Mouse (Mus musculus): Measurements from ENCODE around the gene Ttll6.
"Not testable (repeated sequence)": the region's sequence is repeated elsewhere in the genome, so short reads cannot be mapped to it uniquely, and the experiment has no call there.

Ttll6 gene

DNA sequence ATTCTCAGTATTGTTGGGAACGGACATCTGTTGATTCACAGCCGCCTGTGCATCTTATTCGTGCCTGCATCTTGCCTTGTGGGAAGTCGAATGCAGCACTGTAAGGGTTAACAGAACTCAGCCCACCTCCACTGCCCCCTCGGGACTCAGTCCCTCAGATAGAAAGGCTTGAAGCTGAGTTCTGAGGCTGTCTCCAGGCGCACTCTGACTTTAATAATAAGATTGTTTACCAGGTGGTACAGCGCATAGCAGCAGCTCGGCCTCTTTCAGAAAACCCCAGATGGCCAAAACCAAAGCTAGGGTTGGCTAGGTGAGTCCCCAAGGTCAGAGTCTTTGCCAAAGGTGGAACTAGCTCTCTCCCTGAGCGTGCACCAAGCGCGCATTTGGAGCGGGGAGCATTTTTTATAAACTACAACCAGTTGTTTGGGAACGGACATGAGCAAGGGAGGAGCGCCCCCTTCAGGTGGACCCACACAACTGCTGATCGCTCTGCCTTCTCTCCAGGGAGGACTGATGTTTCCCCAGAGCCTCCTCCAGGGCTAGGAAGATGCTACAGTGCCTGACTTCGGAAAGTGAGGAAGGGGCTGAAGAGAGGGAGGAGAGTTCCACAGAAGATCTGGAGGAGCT is at the start of gene Ttll6:
Gene Ttll6, plus strand, starts transcription at position 548 of the 627 bp plus-strand sequence.
- DNase-seq: peak; percentile 51

DNA sequence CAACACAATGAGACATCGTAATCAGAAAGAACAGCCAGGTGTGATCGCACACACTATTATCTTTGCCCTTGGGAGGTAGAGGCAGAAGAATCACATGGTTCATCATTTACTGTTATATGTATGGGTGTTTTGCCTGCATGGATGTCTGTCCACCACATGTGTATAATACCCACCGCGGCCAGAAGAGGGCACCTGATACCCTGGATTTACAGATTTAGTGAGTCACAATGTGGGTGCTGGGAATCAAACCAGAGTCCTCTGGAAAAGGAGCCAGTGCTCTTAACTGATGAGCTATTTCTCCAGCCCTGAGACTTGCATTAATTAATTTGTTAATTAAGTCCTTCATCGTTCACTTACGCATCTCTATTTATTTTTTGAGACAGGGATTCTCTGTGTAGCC is 45.6 kb upstream of the Ttll6 start:
- DNase-seq: no peak

DNA sequence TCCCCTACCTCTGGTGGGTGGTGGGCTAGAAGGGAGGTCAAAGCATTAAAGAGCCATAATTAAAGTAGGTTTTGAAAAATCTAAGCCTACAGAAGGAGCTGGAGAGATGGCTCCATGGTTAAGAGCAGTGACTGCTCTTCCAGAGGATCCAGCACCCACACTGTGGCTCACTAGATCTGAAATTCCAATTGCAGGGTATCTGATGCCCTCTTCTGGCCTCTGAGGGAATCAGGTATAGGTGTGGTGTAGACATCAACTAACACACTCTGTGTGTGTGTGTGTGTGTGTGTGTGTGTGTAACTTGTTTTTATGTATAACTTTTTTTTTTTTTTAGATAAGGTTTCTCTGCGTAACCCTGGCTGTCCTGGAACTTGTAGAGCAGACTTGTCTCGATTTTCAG is 42.5 kb upstream of the Ttll6 start:
- DNase-seq: no peak

DNA sequence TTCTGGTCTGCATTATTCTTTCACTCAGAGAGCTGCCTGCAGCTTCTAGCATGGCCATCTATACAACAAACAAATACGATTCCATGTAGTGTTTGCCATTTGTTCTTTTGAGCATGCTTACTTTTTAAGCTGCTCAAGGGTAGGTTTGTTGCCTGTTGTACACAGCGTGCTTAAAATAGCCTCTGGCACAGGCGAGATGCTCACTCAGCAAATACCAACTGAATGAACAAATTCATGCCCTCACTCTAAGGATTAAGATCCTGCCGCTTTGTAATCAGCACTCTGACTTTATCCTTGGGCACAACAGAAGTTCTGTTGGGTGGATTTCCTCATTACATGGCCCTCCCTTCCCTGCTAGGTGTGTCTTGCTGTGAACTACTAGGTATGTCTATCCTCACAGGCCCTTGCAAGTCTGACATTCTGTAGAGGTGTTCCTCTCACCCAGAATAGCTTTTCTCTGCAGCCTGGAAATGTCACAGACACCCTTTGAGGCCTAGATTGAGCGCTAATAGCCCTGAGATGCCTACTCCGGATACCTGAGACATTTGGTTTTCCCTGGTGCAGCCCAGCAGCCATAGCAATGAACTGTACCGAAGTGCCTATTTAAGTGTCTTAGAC is 40.8 kb upstream of the Ttll6 start:
- no peak for DNase-seq

DNA sequence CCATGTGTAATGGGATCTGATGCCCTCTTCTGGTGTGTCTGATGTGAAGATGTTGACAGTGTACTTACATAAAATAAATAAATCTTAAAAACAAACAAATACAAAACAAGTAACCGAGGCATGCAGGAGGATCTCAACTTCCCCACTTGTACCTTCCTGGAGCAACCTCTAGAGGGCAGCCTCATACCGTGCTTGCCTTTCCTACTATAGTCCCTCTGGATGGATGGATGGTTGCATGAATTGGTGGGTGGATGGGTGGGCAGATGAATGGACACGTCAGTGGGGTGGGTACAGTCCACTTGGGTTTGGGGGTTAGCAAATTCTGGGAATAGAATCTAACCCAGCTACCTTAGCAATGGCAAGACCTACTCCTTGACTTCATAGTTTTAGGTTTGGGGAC is 40.2 kb upstream of the Ttll6 start:
- peak; percentile 23 for DNase-seq

DNA sequence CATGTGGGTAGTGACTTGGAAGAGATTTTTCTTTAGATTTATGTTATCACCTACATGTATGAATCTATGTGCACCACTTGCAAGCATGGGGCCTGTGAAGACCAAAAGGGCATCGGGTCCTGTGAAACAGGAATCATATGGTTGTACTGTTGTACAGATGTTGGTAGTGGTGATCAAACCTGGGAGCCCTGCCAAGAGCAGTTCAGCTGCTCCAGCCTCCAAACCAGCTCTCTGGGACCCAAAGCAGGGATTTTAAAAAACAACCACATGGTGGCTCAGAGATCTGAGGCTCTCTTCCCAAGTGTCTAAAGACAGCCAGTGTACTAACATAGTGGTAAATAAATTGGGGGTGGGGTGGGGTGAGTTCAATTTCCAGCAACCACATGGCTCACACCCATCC is 25.2 kb upstream of the Ttll6 start:
- DNase-seq: no peak

DNA sequence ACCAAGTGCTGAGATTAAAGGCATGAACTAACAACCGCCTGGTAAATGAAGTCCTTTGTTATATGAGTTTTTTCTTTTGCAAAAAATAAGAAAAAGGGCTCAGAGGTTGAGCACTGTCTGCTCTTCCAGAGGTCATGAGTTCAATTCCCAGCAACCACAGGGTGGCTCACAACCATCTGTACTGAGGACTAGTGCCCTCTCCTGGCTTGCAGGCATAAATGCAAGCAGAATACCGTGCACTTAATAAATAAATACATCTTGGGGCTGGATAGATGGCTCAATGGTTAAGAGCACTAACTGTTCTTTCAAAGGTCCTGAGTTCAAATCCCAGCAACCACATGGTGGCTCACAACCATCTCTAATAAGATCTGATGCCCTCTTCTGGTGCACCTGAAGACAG is 22.6 kb upstream of the Ttll6 start:
- DNase-seq: not testable (repeated sequence)

DNA sequence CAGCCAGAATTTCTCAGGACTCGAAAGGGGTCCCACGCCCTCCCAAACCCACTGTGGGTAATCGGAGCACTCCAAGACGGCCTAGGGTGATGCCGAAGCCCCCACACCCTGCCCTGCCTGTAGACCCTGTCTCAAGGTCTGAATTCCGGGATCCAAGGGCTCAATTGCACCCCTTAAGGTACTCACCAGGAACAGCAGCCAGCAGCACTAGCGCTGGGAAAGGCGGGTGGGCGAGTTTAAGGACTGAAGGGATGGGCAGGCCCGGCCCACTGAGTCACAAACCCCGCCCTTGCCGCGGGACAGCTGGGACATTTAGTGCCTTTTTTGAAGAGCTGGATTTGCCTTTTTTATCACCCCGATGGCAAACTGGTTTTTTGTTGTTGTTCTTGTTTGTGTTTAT is 21.8 kb upstream of the Ttll6 start, which contains the start of gene Calcoco2:
Gene Calcoco2, minus strand, starts transcription at position 214 of the 400 bp plus-strand sequence.
- no peak for DNase-seq

DNA sequence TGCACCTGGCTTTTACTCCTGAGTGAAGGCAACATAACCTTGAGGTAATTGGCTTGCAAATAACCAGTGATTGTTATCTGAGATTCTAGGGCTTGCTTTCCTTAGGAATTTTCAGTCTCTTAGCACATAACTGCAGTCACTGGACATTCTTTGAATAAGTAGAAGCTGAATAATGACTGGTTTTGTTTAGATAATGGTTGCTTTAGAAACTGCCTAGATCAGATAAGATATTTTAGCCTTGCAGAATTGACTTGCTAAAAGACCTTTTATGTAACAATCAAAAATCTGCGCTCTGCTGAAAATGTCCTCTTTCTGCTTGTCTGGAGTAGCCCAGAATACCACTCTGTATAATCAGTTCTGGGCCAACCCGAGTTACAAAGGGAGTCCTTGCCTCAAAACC is 19.5 kb upstream of the Ttll6 start:
- DNase-seq: no peak

DNA sequence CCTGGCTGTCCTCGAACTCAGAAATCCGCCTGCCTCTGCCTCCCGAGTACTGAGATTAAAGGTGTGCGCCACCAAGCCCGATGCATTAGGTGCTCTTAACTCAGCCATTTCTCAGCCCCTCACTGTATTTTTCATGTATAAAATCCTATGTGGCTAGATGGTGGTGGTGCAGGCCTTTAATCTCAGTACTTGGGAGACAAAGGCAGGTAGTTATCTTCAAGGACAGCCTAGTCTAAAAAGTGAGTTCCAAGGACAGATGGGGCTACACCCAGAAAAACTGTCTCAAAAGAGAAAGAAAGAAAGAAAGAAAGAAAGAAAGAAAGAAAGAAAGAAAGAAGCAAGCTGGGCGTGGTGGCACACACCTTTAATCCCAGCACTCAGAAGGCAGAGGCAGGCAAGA is 18.2 kb upstream of the Ttll6 start:
- no peak for DNase-seq

DNA sequence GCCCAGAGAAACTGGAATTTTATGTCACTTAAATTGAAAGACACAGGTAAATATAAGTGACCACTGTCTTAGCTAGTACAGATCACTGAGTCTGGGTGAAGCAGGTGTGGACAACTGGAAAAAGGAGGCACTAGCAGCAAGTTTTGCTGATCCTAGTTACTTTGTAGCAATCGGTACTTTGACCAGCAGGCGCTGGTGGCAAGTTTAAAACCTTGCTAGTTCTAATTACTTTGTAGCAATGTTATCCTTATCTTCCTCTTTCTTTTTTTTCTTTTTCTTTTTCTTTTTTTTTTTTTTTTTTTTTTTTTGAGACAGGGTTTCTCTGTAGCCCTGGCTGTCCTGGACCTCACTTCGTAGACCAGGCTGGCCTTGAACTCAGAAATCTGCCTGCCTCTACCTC is 17.5 kb upstream of the Ttll6 start:
- DNase-seq: no peak

DNA sequence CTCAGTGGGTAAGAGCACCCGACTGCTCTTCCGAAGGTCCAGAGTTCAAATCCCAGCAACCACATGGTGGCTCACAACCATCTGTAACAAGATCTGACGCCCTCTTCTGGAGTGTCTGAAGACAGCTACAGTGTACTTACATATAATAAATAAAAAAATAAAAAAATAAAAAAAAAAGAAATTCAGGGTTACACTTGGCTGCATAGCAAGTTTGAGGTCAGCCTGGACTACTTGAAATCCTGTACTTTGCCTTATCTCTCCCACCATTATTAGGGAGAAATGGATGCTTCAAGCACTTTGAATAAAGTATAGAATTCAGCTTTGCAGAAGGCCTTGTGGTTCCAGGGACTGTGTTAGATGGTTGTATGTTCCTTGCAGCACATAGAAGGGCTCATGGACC is 16.7 kb upstream of the Ttll6 start:
- not testable (repeated sequence) for DNase-seq

DNA sequence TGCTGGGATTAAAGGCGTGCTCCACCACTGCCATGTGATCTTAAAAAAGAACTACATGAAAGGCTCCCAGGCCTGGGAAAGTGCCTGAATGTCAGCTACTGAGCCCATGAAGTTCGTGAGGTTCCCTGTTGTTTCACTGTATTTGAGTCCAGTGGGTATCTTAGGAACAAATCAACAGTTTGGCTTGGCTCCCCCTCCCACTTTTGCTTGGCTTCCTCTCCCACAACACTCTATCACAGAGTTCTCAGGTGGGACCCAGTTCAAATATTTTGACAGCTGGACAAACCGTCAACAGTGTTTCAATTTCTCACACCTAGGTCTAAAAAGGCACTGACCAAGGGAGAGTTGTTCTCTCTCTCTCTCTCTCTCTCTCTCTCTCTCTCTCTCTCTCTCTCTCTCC is 14.2 kb upstream of the Ttll6 start:
- DNase-seq: no peak

DNA sequence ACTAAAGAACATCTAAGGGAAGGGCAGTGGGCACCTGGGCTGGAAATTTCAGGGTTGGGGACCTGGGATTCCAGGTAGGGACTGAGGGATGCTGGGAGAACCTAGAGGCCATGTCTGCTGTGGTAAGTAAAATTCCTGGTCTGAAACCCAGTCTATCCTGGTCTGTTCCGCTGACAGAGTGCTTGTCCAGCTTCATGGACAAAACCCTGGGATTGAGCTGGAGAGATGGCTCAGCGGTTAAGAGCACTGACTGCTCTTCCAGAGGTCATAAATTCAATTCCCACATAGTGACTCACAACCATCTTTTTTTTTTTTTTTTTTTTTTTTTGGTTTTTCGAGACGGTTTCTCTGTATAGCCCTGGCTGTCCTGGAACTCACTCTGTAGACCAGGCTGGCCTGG is 10.8 kb upstream of the Ttll6 start:
- DNase-seq: not testable (repeated sequence)

DNA sequence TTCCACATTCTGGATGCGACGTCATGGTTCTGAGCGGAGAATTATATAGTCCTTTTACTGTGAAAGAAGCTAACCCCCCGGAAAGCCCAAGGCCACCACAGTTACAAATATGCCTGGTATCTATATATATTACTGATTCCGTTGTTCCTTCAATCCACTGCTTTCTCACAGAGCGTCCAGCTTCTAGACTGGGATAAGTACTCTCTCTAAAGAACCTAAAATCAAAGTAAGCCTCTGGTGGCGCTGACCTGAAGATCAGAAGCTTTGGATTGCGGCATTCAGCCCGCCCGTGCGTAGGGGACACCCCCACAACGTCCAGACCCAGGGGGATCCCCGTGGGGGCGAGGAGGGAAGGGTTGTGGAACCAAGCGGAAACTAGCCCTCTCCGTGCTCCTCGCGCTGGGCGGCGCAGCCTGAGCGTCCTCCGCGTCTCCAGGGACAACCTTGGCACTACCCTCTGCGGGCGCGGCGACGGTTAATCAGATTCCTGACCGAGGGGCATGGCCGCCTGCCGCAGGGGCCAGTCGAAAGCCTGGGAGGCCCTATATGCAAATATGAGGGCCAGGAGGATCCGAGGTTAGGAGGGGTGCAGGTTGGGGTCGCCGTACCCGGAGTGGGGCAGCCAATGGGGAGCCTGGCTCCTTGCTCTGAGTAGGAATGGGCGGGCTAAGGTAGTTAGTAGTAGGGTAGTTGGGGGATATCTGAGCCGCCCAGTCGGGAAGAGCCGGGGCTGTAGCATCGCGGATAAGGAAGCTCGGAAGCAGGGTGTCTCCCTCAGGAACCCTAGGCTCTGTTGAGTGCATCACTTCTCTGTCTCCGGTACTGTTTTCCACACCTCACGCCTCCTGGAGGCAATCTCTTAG is 9.3 kb upstream of the Ttll6 start:
- no peak for DNase-seq

DNA sequence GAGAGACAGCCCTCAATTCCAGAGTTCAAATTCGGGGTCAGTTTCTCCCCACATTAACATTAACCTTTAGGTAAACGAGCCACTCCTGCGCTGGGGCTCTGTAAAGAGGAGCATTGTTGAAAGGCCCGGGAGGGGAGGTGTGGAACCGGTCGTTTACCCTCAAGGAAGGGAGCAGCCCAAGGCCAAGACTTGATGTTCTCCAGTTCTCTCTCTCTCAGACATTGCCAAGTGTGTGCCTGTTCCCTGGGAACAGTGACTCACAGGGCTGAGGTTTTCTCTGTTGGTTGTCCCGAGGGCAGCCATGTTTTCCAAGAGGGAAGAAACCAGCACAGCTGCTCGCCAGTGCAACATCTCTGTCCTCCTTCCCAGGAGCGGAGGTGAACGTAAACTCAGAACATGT is 3.0 kb upstream of the Ttll6 start:
- DNase-seq: no peak

DNA sequence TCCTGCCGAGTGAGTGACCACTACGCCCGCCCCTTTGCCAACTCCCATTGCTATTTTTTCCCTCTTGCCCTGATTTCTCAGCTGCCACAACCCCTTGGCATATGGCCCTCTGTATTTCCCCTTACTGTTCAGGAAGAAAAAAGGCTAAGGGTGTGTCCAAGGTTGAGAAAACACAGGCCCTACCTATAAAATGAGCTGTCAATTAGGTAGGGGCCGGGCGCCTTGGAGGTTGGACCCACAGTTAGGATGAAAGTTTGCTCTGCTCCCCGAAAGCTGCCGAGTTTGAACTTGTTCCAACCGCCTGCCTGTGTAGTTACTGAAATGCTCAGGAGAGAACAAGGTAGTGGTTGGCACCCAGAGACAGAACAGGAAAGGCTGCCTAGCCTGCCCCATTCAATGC is 2.3 kb downstream of the Ttll6 start:
- no peak for DNase-seq

DNA sequence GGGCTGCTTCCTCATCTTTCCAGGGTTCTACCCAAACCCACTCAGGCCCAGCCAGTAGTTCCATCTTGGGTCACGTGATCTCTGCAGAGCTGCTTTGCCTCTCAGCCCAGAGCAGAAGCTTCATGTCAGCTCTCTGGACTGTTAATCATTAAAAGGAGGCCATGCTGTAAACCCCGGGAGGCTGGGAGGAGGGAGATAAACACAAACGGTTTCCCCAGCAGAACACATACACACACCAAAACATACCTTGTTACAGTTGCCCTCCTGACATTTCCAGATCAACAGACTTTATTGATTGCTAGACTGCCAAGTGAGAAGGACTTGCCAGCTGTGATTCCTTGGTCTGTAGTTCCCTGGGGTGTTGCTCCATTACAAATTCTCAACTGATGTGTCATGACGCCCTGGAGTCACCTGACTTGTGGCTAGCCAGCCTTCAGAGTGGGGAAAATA is 7.2 kb downstream of the Ttll6 start:
- DNase-seq: peak; percentile 78

DNA sequence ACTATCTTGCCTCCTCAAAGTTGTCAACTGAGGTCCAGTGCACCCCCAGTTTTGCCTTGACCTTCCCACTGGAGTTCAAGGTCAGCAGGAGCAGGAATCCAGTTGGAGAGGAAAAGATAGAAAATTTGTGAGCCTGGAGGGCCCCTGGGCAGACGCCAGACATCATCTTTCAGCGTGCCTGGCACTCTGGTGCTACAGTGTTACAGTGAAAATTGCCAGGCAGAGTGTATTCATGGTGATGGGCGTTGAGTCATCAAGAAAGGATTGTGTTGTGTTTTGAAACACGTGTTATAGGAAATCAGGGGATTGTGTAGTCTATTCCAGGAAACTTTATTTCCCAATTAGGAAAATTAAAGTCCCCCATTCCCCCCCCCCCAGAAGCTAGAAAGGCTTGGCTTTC is 10.2 kb downstream of the Ttll6 start:
- no peak for DNase-seq

DNA sequence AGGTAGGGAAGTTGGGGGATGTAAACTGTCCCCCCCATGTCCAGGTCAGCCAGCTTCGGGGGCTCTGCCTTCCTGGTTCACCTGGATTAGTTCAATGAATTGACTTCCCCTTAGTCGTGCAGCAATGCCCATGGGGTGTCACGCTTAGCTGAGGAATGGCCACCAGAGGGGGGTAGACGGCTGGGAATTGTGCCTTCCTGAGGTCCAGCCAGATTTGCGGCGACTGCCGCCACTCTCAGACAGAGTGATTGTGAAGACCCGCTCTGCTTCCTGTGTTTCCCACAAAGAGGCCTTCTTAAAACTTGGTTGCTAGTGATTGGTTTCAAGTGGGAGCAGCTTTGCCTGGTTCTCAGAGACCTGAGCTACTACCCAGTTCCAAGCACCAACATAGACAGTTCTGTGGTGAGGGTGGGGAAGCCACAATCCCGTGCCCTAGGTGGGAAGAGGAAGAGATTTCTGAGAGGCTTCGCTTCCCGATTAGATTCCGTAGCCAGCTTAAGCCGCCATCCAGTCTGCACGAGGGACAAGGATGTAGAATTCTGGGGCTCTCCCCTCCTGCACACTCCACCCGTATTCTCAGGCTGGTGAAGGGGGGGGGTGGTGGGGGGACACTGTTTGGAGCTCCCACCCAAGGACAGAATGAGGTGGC is 12.2 kb downstream of the Ttll6 start:
- DNase-seq: peak; percentile 53

DNA sequence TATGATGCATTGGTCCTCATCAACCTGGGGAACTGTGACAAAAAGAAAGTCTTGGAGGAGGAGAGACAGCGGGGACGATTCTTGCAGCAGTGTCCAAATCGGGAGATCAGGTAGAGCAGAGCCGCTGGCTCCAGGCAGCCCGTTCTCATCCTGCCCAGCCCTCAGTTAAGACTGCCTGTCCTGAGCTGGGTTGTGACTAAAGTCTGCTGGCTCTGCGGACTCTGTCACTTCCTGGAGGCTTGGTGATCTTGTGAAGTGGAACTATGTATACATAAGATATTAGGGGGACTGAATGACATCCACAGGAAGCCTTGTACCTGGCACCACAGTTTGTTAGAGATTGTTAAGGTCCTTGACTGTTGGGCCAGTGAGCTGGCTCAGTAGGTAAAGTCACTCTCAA is 13.9 kb downstream of the Ttll6 start:
- no peak for DNase-seq

DNA sequence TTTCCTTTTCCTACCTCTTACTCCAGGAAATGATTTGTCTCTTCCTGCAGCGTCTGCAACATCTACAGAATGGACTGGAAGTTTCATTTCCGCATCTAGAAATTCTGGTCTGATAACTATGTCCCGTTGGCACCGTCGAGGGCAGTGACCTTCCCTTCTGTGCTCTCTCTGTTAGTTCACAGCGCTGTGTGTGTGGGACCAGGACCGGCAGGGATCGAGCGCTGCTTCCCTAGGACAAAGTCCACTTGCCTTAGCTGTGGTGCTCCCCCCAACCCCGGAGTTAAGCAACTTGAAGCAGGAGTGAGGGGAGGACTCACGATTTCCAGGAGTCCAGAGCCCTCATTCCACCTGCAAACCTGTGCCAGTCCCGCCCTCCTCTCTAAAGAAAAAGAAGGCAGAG is 31.2 kb downstream of the Ttll6 start:
- no peak for DNase-seq

DNA sequence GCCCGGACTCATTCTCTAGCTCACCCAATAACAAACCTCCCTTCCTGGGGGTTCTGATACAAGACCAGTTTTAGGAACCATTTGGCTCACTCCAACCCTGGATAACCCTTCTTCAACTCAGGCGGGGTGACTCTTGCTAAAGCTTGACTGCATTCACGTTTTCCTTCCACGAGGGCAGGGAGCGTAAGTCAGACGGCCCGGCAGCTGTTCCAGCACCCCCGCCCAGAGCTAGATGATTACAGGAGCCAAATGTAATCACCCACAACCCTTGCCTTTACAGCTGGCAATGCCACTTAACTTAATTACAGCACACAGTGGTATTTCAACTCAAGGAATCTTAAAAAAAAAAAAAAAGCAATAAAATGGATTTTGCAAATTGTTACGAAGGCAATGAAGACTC is 34.5 kb downstream of the Ttll6 start:
- no peak for DNase-seq

DNA sequence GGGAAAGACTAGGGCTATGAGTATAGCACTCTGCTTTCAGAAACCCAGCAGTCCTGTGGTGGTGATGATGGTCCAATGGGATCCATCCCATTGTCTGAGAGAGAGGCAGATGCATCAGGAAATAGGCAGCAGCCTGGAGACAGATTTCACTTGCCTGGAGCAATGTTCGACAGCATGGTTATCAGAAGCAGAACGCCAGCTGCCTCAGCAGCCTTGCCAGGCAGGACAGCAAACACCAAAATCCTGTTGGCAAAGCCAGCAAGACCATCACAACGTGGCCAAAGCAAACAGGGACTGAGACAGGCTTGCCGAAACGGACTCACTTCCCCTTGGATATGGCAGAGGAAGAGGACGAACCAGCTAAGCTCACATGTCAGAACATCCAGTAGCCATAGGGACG is 35.4 kb downstream of the Ttll6 start:
- DNase-seq: no peak
